Mouse (Mus musculus): Measurements from ENCODE around the gene Prox2. TPM values are rescaled to one million over a fixed set of nuclear protein-coding genes. Genes with fewer than 3 reads are reported as not detected.
A peak's percentile ranks its signal among the peaks of the same experiment; 100 is the strongest.

Gene Prox2
- polyA plus RNA-seq, 1 experiment from 2014 or later, result 3.1 TPM

- H3K4me1 ChIP-seq (ENCODE audit: control insufficient read depth, insufficient read depth, low read length), result no peaks in the 10 kb centered on the region
- ATAC-seq (replicated peaks; ENCODE audit: insufficient number of reproducible peaks, low FRiP score, low TSS enrichment), result no peak
- no peak overlapping the region for H3K4me3 ChIP-seq (ENCODE audit: low read depth, low read length)
- WGBS (ENCODE audit: insufficient replicate concordance), result 90% methylated on average over 11 of the region's 11 CpGs
- H3K27ac ChIP-seq (ENCODE audit: low read depth, low read length), result no peak overlapping the region
- no peaks in the 10 kb centered on the region for H3K27me3 ChIP-seq (ENCODE audit: control insufficient read depth, insufficient read depth, low read length)
- peaks cover 42% of the 10 kb centered on the region for H3K36me3 ChIP-seq (ENCODE audit: control insufficient read depth, insufficient read depth, low read length)
- H3K9me3 ChIP-seq (replicated peaks; ENCODE audit: control insufficient read depth, low read length), result no peaks in the 10 kb centered on the region
- H3K4me2 ChIP-seq, result no peak overlapping the region
- H3K9ac ChIP-seq (ENCODE audit: low read depth, low read length), result no peak overlapping the region
Observed at GRCm38 (mm10) chr12:85123645-85124044, 13.1 kb upstream of the Prox2 start.

DNA sequence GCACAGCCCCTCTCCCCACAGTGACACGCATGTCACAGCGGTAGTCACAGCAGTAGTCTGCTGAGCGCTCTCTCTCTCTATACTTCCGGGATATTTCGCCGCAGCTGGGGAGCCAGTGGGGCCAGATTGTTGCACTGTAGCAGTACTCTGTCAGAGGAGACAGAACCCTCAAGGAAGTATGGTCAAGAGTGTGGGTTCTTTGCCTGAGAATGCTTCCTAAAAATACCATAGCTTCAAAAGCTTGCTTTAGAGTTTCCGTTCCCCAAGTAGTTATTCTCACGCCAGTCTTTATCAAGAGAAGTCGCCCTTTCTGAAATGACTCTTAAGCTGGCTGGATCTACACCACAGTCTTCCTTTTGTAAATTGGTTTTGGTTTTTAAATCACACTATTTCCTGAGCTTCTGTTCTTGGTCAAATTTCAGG lies 12.6 kb upstream of the Prox2 start:
- Histone ChIP-seq H3K27me3 (ENCODE audit: control insufficient read depth, insufficient read depth, low read length) (no peaks in the 10 kb centered on the region), H3K9ac (ENCODE audit: low read depth, low read length) (no peak overlapping the region), H3K4me1 (ENCODE audit: control insufficient read depth, insufficient read depth, low read length) (no peaks in the 10 kb centered on the region), H3K27ac (ENCODE audit: low read depth, low read length) (no peak overlapping the region), H3K9me3 (replicated peaks; ENCODE audit: control insufficient read depth, low read length) (no peaks in the 10 kb centered on the region), H3K36me3 (ENCODE audit: control insufficient read depth, insufficient read depth, low read length) (peaks cover 39% of the 10 kb centered on the region), H3K4me2 (no peak overlapping the region), H3K4me3 (ENCODE audit: low read depth, low read length) (no peak overlapping the region)
- no peak for ATAC-seq (replicated peaks; ENCODE audit: insufficient number of reproducible peaks, low FRiP score, low TSS enrichment)
- 93% methylated on average over 9 of the region's 9 CpGs for WGBS (ENCODE audit: insufficient replicate concordance)

DNA sequence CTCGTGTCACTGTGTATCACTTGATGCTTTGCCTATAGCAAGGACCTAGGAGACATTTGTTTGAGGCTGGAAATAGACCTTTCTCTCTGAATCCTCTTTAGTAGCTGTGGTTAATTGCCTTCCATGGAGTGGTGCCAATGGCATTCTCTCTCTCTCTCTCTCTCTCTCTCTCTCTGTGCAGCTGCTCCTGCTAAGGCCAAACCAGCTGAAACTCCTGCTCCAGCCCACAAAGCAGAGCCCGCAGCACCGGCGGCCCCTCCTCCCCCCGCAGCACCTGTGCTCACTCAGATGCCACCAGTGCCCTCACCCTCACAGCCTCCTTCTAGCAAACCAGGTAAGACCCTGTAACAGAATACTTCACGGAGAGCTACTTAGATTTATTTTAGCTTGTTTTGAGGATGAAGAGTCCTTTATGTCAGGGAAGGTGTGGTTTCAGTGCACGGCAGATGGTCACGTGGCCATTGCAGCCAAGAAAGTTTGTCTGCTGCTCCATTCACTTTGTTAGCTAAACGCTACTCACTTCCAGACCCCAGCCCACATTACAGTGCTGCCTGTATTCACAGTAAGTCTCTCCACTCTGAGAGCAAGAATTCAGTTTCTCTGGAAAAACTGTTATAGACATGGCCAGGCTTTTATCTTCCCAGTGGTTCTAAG lies 11.4 kb upstream of the Prox2 start:
- Histone ChIP-seq H3K27me3 (ENCODE audit: control insufficient read depth, insufficient read depth, low read length) (no peaks in the 10 kb centered on the region), H3K9ac (ENCODE audit: low read depth, low read length) (no peak overlapping the region), H3K36me3 (ENCODE audit: control insufficient read depth, insufficient read depth, low read length) (peaks cover 37% of the 10 kb centered on the region), H3K4me2 (no peak overlapping the region), H3K4me3 (ENCODE audit: low read depth, low read length) (no peak overlapping the region), H3K27ac (ENCODE audit: low read depth, low read length) (no peak overlapping the region), H3K4me1 (ENCODE audit: control insufficient read depth, insufficient read depth, low read length) (no peaks in the 10 kb centered on the region), H3K9me3 (replicated peaks; ENCODE audit: control insufficient read depth, low read length) (no peaks in the 10 kb centered on the region)
- 93% methylated on average over 9 of the region's 9 CpGs for WGBS (ENCODE audit: insufficient replicate concordance)
- ATAC-seq (replicated peaks; ENCODE audit: insufficient number of reproducible peaks, low FRiP score, low TSS enrichment), result no peak

- Histone ChIP-seq H3K27me3 (ENCODE audit: control insufficient read depth, insufficient read depth, low read length) (no peaks in the 10 kb centered on the region), H3K4me1 (ENCODE audit: control insufficient read depth, insufficient read depth, low read length) (peaks cover 18% of the 10 kb centered on the region), H3K27ac (ENCODE audit: low read depth, low read length) (no peak overlapping the region), H3K9ac (ENCODE audit: low read depth, low read length) (no peak overlapping the region), H3K9me3 (replicated peaks; ENCODE audit: control insufficient read depth, low read length) (no peaks in the 10 kb centered on the region), H3K36me3 (ENCODE audit: control insufficient read depth, insufficient read depth, low read length) (peaks cover 14% of the 10 kb centered on the region; the same call in 1 of the 2 replicates), H3K4me2 (no peak overlapping the region), H3K4me3 (ENCODE audit: low read depth, low read length) (no peak overlapping the region)
- ATAC-seq (replicated peaks; ENCODE audit: insufficient number of reproducible peaks, low FRiP score, low TSS enrichment), result no peak
- WGBS (ENCODE audit: insufficient replicate concordance), result 79% methylated on average over 7 of the region's 7 CpGs
Observed at GRCm38 (mm10) chr12:85115678-85116077, 5.1 kb upstream of the Prox2 start.

DNA sequence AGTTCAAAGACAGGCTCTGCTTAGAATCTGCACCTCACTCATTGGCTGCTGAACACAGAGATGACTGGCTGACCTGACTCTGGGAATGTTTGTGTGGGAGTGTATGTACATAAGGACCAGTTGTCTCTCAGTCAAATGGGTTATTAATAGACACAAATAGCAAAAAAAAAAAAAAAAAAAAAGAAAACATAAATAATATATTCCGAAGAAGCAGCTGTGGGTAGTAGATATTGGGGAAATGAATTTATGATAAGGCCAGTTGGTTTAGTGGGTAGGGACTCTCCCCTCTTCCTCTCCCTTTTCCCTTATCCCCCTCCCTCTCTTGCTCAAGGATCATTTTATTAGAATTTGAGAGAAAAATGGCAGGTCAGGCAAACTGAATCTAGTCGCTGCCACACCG lies 3.4 kb upstream of the Prox2 start:
- WGBS (ENCODE audit: insufficient replicate concordance), result 93% methylated on average over 3 of the region's 3 CpGs
- Histone ChIP-seq H3K4me2 (no peak overlapping the region), H3K9me3 (replicated peaks; ENCODE audit: control insufficient read depth, low read length) (no peaks in the 10 kb centered on the region), H3K27me3 (ENCODE audit: control insufficient read depth, insufficient read depth, low read length) (no peaks in the 10 kb centered on the region), H3K4me3 (ENCODE audit: low read depth, low read length) (no peak overlapping the region), H3K4me1 (ENCODE audit: control insufficient read depth, insufficient read depth, low read length) (peaks cover 24% of the 10 kb centered on the region), H3K27ac (ENCODE audit: low read depth, low read length) (0 out of 2 replicates have a peak overlapping the region, but pooled peaks have one; percentile 15), H3K36me3 (ENCODE audit: control insufficient read depth, insufficient read depth, low read length) (peaks cover 10% of the 10 kb centered on the region; the same call in 1 of the 2 replicates), H3K9ac (ENCODE audit: low read depth, low read length) (no peak overlapping the region)
- ATAC-seq (replicated peaks; ENCODE audit: insufficient number of reproducible peaks, low FRiP score, low TSS enrichment), result no peak

DNA sequence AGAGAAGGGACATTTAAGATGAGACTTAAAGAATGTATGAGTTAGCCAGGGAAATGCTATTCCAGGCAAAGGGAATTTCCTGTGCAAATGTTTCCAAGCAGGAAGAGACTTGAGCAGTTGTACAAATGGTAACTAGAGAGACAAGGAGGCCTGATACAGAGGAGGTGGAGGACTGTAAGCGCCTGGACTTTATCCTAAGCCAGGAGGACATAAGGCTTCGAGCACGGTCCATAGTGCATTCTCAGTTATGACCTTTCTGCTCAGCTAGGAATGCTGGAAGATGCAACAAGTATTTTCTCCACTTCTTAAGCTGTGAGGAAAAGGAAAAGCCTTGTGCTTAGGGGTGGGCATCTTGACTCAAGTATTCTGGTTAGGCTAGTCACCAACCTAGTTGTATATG lies 2.8 kb upstream of the Prox2 start:
- 74% methylated on average over 3 of the region's 3 CpGs for WGBS (ENCODE audit: insufficient replicate concordance)
- Histone ChIP-seq H3K36me3 (ENCODE audit: control insufficient read depth, insufficient read depth, low read length) (peaks cover 5% of the 10 kb centered on the region; the same call in 1 of the 2 replicates), H3K9me3 (replicated peaks; ENCODE audit: control insufficient read depth, low read length) (no peaks in the 10 kb centered on the region), H3K4me1 (ENCODE audit: control insufficient read depth, insufficient read depth, low read length) (peaks cover 24% of the 10 kb centered on the region), H3K4me3 (ENCODE audit: low read depth, low read length) (no peak overlapping the region), H3K9ac (ENCODE audit: low read depth, low read length) (no peak overlapping the region), H3K27me3 (ENCODE audit: control insufficient read depth, insufficient read depth, low read length) (no peaks in the 10 kb centered on the region), H3K4me2 (peak overlapping the region; percentile 96), H3K27ac (ENCODE audit: low read depth, low read length) (peak overlapping the region; percentile 57)
- ATAC-seq (replicated peaks; ENCODE audit: insufficient number of reproducible peaks, low FRiP score, low TSS enrichment), result no peak

- 80% methylated on average over 7 of the region's 7 CpGs for WGBS (ENCODE audit: insufficient replicate concordance)
- Histone ChIP-seq H3K4me2 (peak overlapping the region; percentile 96), H3K4me3 (ENCODE audit: low read depth, low read length) (no peak overlapping the region), H3K4me1 (ENCODE audit: control insufficient read depth, insufficient read depth, low read length) (peaks cover 24% of the 10 kb centered on the region), H3K27me3 (ENCODE audit: control insufficient read depth, insufficient read depth, low read length) (no peaks in the 10 kb centered on the region), H3K27ac (ENCODE audit: low read depth, low read length) (peak overlapping the region; percentile 57), H3K9ac (ENCODE audit: low read depth, low read length) (no peak overlapping the region; the same call in 1 of the 2 replicates), H3K9me3 (replicated peaks; ENCODE audit: control insufficient read depth, low read length) (no peaks in the 10 kb centered on the region), H3K36me3 (ENCODE audit: control insufficient read depth, insufficient read depth, low read length) (peaks cover 5% of the 10 kb centered on the region; the same call in 1 of the 2 replicates)
- no peak for ATAC-seq (replicated peaks; ENCODE audit: insufficient number of reproducible peaks, low FRiP score, low TSS enrichment)
Observed at GRCm38 (mm10) chr12:85112550-85113251, 2.1 kb upstream of the Prox2 start.

DNA sequence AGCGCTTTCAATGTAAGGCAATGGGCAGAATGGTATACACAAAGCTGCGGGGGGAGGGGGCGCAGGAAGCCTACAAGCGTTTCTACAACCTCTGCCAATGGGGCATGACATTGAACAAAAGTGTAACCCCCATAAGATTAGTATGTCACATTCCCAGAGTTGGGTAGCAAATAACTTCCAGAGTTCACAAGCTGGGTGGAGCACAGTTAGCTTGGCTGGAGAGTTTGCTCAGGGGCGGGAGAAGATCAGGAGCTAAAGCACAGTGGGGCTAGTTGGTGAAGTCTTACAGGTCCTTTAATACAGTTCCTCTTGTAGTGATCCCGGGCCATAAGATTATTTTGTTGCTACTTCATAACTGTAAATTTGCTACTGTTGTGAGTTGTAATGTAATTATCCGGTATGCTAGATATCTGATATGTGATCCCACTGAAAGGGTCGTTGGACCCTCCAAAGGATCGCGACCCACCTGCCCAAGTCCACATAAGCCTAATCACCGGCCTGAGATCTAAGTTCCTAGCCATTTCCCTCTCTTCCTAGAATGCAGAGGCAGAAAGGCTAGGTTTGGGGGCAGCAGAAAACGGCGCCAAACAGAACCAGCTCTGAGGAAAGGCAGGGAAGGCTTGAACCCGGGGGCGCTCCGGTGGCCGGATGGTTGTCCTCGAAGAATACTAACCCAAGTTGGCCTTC lies 405 bp downstream of the Prox2 start:
- Histone ChIP-seq H3K9ac (ENCODE audit: low read depth, low read length) (peak overlapping the region; percentile 98), H3K4me1 (ENCODE audit: control insufficient read depth, insufficient read depth, low read length) (peaks cover 26% of the 10 kb centered on the region), H3K36me3 (ENCODE audit: control insufficient read depth, insufficient read depth, low read length) (peaks cover 2% of the 10 kb centered on the region; the same call in 1 of the 2 replicates), H3K4me2 (peak overlapping the region; percentile 96), H3K27ac (ENCODE audit: low read depth, low read length) (peak overlapping the region; percentile 91), H3K9me3 (replicated peaks; ENCODE audit: control insufficient read depth, low read length) (no peaks in the 10 kb centered on the region), H3K27me3 (ENCODE audit: control insufficient read depth, insufficient read depth, low read length) (no peaks in the 10 kb centered on the region), H3K4me3 (ENCODE audit: low read depth, low read length) (peak overlapping the region; percentile 100)
- 17% methylated on average over 18 of the region's 18 CpGs for WGBS (ENCODE audit: insufficient replicate concordance)
- ATAC-seq (replicated peaks; ENCODE audit: insufficient number of reproducible peaks, low FRiP score, low TSS enrichment), result no peak
